Mouse (Mus musculus) frontal cortex, postnatal 14 days (tissue): ENCODE data around the gene Tgfbr3l.

Experiments used
- DNase-seq, 2 experiments: peaks; one replicate each; pipeline ENCODE4 v3.0.0; 2022; ENCODE audit warnings: low spot score in 2 of 2

Tgfbr3l gene

GRCm38 (mm10) chr8:4247951-4248540 is at the start of gene Tgfbr3l:
Gene Tgfbr3l, plus strand, starts transcription at chr8:4248214.
- peak in 1 of 2 experiments; percentile 12 for DNase-seq

GRCm38 (mm10) chr8:4201321-4201720 is 46.7 kb upstream of the Tgfbr3l start:
- no peak for DNase-seq

- DNase-seq: no peak
Measured at GRCm38 (mm10) chr8:4205246-4206123, 42.5 kb upstream of the Tgfbr3l start.

GRCm38 (mm10) chr8:4206182-4207015 is 41.6 kb upstream of the Tgfbr3l start:
- DNase-seq: peak in 1 of 2 experiments; percentile 12

DNA sequence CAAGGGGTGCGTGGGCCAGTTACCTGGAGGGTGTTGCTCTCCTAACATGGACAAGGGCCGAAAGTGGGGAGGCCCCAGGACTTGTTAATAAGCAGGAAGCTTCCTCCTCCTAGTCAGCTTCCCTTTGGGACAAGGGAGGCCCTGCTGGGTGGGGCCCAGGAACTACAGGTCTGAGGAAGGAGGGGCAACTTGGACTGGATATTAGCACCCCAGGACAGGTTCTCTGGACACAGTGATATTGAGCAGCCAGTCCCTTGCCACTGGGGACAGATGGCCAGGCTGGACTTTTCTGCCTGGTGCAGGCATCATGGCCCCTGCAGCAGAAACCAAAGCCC is 41.0 kb upstream of the Tgfbr3l start:
- peak in 1 of 2 experiments; percentile 12 for DNase-seq

- DNase-seq: no peak
Measured at GRCm38 (mm10) chr8:4211097-4211496, 36.9 kb upstream of the Tgfbr3l start.

GRCm38 (mm10) chr8:4212809-4213209 is 35.2 kb upstream of the Tgfbr3l start:
- peak in 1 of 2 experiments; percentile 14 for DNase-seq

- DNase-seq: peak in 1 of 2 experiments; percentile 37
Measured at GRCm38 (mm10) chr8:4213210-4214005, 34.6 kb upstream of the Tgfbr3l start.

DNA sequence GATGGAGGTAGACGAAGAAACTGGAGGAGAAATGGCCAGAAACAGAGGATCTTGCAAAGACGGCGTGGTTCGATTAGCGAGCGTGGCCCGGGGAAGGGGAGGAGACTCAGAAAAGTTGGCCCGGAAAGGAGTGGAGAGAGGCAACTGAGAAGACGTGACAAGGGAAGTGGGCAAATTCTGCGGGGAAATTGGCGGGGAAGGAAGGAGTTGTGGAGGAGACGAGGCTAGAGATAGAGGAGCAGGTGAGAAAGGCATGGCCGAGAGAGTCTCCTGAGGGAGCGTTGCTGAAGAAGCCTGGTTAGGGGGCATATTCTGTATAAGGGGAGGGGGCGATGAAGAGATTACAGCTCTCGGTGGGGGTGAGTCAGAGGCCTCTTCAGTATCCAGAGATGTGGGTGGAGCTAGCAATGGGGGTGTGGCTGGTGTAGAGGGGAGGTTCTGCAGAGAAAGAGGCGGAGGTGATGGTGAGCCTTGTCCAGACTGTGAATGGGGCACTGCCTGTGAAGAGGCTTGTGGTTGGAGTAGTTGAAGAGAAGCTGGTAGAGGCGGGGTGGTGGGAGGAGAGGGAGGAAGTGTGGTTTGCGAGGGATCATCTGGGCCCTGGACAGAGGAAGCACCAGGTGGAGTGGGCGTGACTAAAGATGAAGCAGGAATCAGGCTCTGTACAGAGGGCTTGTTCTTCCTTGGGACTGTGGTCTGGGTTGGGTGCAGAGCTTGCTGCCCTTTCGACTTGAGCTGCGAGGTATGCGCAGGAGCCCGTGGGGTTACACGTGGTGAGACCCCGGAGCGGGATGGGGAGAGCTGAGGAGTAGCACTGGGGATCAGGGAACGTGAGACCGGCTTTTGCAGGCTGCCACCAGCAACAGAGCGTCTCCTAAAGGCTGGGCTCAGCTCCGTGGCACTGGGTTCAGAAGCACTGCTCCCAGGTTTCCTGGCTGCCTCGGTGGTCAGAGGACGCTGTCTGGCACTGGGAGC is 33.7 kb upstream of the Tgfbr3l start:
- peak in 1 of 2 experiments; percentile 20 for DNase-seq

- DNase-seq: peak in 1 of 2 experiments; percentile 16
Measured at GRCm38 (mm10) chr8:4216296-4216695, 31.7 kb upstream of the Tgfbr3l start.

- peak in 1 of 2 experiments; percentile 65 for DNase-seq
Measured at GRCm38 (mm10) chr8:4216791-4217621, 31.0 kb upstream of the Tgfbr3l start, which contains the start of gene Prr36. Gene Prr36, minus strand, starts transcription at chr8:4217459.

GRCm38 (mm10) chr8:4219617-4220016 is 28.4 kb upstream of the Tgfbr3l start:
- no peak for DNase-seq

- DNase-seq: no peak
Measured at GRCm38 (mm10) chr8:4222059-4222458, 26.0 kb upstream of the Tgfbr3l start.

GRCm38 (mm10) chr8:4226323-4226722 is 21.7 kb upstream of the Tgfbr3l start:
- no peak for DNase-seq

- DNase-seq: no peak
Measured at GRCm38 (mm10) chr8:4226739-4227347, 21.2 kb upstream of the Tgfbr3l start, which contains the start of gene Lrrc8e. Gene Lrrc8e, plus strand, starts transcription at chr8:4226827.

DNA sequence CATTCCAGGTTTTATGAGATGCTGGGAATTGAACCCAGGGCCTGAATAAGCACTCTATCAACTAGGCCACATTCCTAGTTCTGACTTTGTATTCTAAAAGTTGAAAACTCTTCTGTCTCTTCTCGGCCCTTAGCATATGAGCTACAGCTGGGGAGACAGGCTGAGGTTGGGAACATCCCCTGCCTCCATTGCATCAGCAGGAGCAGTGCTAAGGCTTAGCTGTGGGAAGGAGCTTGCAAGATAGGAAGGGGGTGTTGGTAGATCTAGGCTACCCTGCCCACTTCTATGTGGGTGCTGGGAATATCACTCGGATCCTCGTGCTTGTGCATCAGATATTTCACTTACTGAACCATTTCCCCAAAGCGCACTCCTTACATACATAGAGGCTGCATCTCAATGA is 20.1 kb upstream of the Tgfbr3l start:
- no peak for DNase-seq

DNA sequence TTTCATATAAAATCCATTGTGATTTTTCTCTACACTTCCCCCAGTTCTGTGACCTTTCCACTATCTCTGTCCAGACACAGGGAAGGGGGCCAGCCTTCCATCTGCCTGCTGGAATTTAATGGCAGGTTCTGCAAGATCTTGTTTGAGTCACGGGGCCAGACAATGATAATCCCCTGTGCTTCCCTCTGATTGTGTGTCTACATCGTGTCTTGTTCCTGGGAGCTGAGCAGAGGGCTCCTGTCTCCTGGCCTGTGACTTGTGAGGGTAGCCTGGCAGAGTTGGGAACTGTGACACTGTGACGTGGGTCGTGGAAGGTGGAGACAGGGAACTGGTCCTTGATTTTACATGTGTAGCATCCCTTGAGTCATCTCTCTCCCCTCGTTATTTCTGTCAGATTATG is 18.2 kb upstream of the Tgfbr3l start:
- DNase-seq: no peak

GRCm38 (mm10) chr8:4230612-4231351 is 17.2 kb upstream of the Tgfbr3l start:
- DNase-seq: no peak
